Mouse (Mus musculus) lung, embryonic 14.5 days (tissue): ENCODE measurements at regions not wholly inside any gene's neighbourhood (a gene's known extent, or its start where the extent isn't known, plus 50 kb on each side); places are given as distances from the start of the nearest gene placed in this dataset.

Source experiments
- ATAC-seq: fragments of 200-750 bp; cut with Nextera tagmentation; 2 replicates; pipeline ENCODE4 v1.8.0; 2017; ENCODE audit warnings: mild to moderate bottlenecking, moderate TSS enrichment, moderate library complexity; ENCODE audit not compliant: insufficient read depth
- DNase-seq: peaks from one replicate; pipeline ENCODE4 v3.0.0-alpha.2; 2015
- H3K27ac ChIP-seq: fragments of 300-500 bp; sonication (generic); 2 replicates; pipeline ENCODE4 v1.5.1; 2014; ENCODE audit warnings: low read depth, mild to moderate bottlenecking, moderate library complexity
- H3K27me3 ChIP-seq: fragments of 300-500 bp; sonication (generic); 2 replicates; pipeline ENCODE4 v1.6.1; 2014; ENCODE audit warnings: low read length, control low read depth; ENCODE audit not compliant: insufficient read depth
- H3K36me3 ChIP-seq: fragments of 300-500 bp; sonication (generic); 2 replicates; pipeline ENCODE4 v1.6.1; 2014; ENCODE audit warnings: control low read depth; ENCODE audit not compliant: insufficient read depth
- H3K4me1 ChIP-seq: fragments of 300-500 bp; sonication (generic); 2 replicates; pipeline ENCODE4 v1.6.1; 2014; ENCODE audit warnings: antibody characterized with exemption, control low read depth; ENCODE audit not compliant: insufficient read depth
- H3K4me2 ChIP-seq: fragments of 300-500 bp; sonication (generic); 2 replicates; pipeline ENCODE4 v1.6.1; 2014; ENCODE audit warnings: mild to moderate bottlenecking
- H3K4me3 ChIP-seq: fragments of 300-500 bp; sonication (generic); 2 replicates; pipeline ENCODE4 v1.5.1; 2014; ENCODE audit warnings: low read depth, low read length
- H3K9ac ChIP-seq: fragments of 300-500 bp; sonication (generic); 2 replicates; pipeline ENCODE4 v1.6.1; 2014
- H3K9me3 ChIP-seq: fragments of 300-500 bp; sonication (generic); 2 replicates; pipeline ENCODE4 v1.6.1; 2016; ENCODE audit warnings: low read depth, low read length, control low read depth
- CTCF ChIP-seq: IDR thresholded peaks from 2 replicates; pipeline ENCODE4 v1.5.1; 2016; ENCODE audit warnings: antibody characterized with exemption, low read depth
- WGBS: fragments of 180-500 bp; shearing (Covaris S2); extraction: QIAGEN DNeasy Blood & Tissue Kit; methylation state at CpG from one replicate; pipeline ENCODE4 v1.1.7; 2014; 5-methylcytosine and 5-hydroxymethylcytosine counted together

DNA sequence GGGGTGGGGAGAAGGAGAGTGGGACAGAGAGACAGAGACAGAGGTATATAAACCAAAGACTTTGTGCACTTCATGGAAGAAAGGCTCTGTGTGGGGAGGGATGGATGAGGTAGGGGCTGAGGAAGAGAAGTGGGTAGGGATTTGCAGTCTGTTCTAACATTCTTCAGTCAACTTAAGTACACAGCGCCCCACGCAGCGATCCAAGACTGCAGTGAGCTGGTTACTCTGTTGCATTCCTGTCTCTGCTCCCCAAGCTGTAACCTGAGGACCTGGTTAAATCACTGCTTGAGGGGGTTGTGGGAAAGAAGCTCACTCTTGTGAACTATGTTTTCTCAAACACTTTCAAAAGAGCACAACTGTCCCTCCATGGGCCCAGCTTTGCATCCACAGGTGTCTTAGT lies 237.8 kb downstream of the Dok5 start:
- Histone ChIP-seq H3K4me2 (no peak overlapping the region), H3K27me3 (no peaks in the 10 kb centered on the region), H3K27ac (no peak overlapping the region), H3K36me3 (no peaks in the 10 kb centered on the region), H3K4me3 (no peak overlapping the region), H3K9ac (no peak overlapping the region), H3K9me3 (no peaks in the 10 kb centered on the region), H3K4me1 (no peaks in the 10 kb centered on the region)
- ATAC-seq (peak; percentile 49; the same call in 1 of the 2 replicates), DNase-seq (peak; percentile 23)
- TF ChIP-seq CTCF: no peak
- 50% methylated on average over 3 of the region's 3 CpGs for WGBS

DNA sequence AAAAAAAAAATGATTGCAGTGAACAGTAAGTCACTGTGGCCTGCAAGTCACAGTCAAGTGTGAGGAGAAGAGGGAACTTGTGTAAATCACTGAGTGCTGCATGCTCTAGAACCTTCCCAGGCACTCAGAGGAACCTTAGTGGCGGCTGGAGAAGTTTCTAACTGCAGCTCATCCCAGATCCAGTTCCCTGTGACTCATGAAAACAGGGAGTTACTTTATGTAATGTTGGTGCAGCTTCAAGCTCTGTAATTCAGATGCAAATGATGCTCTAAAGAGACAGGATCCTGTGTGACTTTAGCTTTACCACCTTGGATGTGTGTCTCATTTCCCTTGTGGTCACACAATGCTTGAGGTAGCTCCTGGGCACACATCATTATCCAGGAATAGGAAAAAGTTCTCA lies 253.8 kb downstream of the Dok5 start:
- no peak for DNase-seq
- Histone ChIP-seq H3K9me3 (no peaks in the 10 kb centered on the region), H3K27me3 (no peaks in the 10 kb centered on the region), H3K36me3 (no peaks in the 10 kb centered on the region), H3K4me1 (no peaks in the 10 kb centered on the region), H3K27ac (no peak overlapping the region), H3K4me2 (no peak overlapping the region), H3K9ac (no peak overlapping the region), H3K4me3 (no peak overlapping the region)
- no peak for ATAC-seq
- TF ChIP-seq CTCF: no peak
- 82% methylated on average over 1 of the region's 1 CpGs for WGBS

DNA sequence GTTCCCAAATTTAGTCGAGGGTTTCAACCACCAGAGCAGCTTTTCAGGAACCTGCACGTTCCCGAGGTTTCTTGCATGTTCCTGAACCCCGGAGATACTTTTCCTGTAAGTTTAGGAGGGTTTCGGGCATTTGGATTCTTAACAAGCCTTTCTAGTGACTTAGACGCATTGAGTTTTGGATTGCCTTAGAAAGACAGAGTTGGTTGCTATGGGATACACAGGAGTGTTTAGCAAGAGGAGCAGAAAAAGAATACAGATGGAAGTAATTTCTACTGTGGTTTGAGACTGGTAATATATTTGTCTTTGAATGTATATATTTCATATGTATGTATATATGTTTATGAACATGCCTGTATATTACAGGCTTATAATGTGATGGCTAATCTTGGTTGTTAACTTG lies 266.8 kb downstream of the Dok5 start:
- H3K27ac ChIP-seq: no peak overlapping the region

GRCm38 (mm10) chr2:171000165-171000564 lies 268.6 kb downstream of the Dok5 start:
- no peaks in the 10 kb centered on the region for H3K36me3 ChIP-seq
- no peak for TF ChIP-seq CTCF
- 91% methylated on average over 3 of the region's 3 CpGs for WGBS

More for the DNA sequence above, 266.8 kb downstream of the Dok5 start:
- no peak for ATAC-seq
- H3K36me3 ChIP-seq: no peaks in the 10 kb centered on the region
- no peak overlapping the region for H3K4me2 ChIP-seq
- DNase-seq: no peak
- no peak overlapping the region for H3K9ac ChIP-seq
- no peak overlapping the region for H3K4me3 ChIP-seq
- H3K9me3 ChIP-seq: no peaks in the 10 kb centered on the region
- H3K4me1 ChIP-seq: no peaks in the 10 kb centered on the region
- H3K27me3 ChIP-seq: no peaks in the 10 kb centered on the region
- TF ChIP-seq CTCF: no peak
- WGBS: 86% methylated on average over 6 of the region's 6 CpGs

DNA sequence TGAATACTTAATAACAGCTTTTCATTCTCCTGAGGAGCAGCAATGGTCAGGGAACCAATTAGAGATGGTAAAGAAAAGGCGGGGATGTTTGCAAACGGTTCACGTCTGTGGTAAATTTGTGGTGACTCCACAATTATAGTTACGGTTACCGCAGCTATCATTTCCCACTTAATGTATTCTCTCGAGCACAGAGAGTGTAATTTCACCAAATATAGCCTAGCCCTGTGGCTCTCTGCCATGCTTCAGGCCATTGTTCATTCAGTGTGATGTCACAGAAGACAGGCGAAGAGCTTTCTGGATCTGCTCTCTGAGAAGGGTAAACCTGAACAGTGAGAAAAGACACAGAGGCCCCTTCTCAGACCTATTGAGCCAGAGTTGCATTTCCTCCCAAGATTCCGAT lies 296.9 kb downstream of the Dok5 start:
- Histone ChIP-seq H3K36me3 (no peaks in the 10 kb centered on the region), H3K27me3 (no peaks in the 10 kb centered on the region), H3K4me3 (no peak overlapping the region), H3K9me3 (no peaks in the 10 kb centered on the region), H3K9ac (no peak overlapping the region), H3K4me2 (no peak overlapping the region), H3K4me1 (no peaks in the 10 kb centered on the region), H3K27ac (no peak overlapping the region)
- 80% methylated on average over 8 of the region's 8 CpGs for WGBS
- TF ChIP-seq CTCF: no peak
- no peak for ATAC-seq
- DNase-seq: no peak

More at GRCm38 (mm10) chr2:171000165-171000564, 268.6 kb downstream of the Dok5 start:
- no peak for DNase-seq
- Histone ChIP-seq H3K9me3 (no peaks in the 10 kb centered on the region), H3K4me3 (no peak overlapping the region), H3K4me1 (no peaks in the 10 kb centered on the region), H3K9ac (no peak overlapping the region), H3K4me2 (no peak overlapping the region), H3K27ac (no peak overlapping the region), H3K27me3 (no peaks in the 10 kb centered on the region)
- ATAC-seq: no peak
